In genomic region chr9:103072204-103072599, GRCm38 (mm10) we compare ENCODE assay signal across 14 mouse cellular contexts.
"Had no signal": no experiment of that assay in that cellular context is flagged by ENCODE, and none has a peak within 500 bp of the region (broad histone marks: within the 10 kb centered on the region; RNA-seq: fewer than 3 reads in every experiment).

No protein-coding gene starts in this region.

- H3K27ac ChIP-seq: layer of hippocampus, adult 2 months; limb, embryonic 13.5 days; liver, embryonic 15.5 days; midbrain, embryonic 13.5 days; neural tube, embryonic 15.5 days had no signal

- H3K9me3 ChIP-seq: limb, embryonic 13.5 days; liver, embryonic 15.5 days; midbrain, embryonic 13.5 days; neural tube, embryonic 15.5 days had no signal

- H3K4me3 ChIP-seq: layer of hippocampus, adult 2 months; limb, embryonic 13.5 days; liver, embryonic 15.5 days; midbrain, embryonic 13.5 days; neural tube, embryonic 15.5 days had no signal

- H3K4me1 ChIP-seq: liver, embryonic 15.5 days; midbrain, embryonic 13.5 days; neural tube, embryonic 15.5 days had no signal

- H3K4me2 ChIP-seq: limb, embryonic 13.5 days; liver, embryonic 11.5 days; liver, embryonic 15.5 days; lung, embryonic 14.5 days; midbrain, embryonic 13.5 days; neural tube, embryonic 15.5 days had no signal

- H3K9ac ChIP-seq: limb, embryonic 13.5 days; liver, embryonic 15.5 days; lung, embryonic 14.5 days; midbrain, embryonic 13.5 days; neural tube, embryonic 15.5 days had no signal

- H3K27me3 ChIP-seq: limb, embryonic 13.5 days; liver, embryonic 15.5 days; midbrain, embryonic 13.5 days; neural tube, embryonic 15.5 days had no signal

- H3K36me3 ChIP-seq: limb, embryonic 13.5 days; liver, embryonic 15.5 days; midbrain, embryonic 13.5 days; neural tube, embryonic 15.5 days had no signal

- ATAC-seq: inflammation-experienced regulatory T-cells, adult 6 months; intestine, postnatal 0 days; midbrain, embryonic 13.5 days had no signal

- DNase-seq: lung, postnatal 36 days; right cerebral cortex, adult 18-20 months; right cerebral cortex, postnatal 25 days; thymus, adult 18-20 months; thymus, postnatal 14 days had no signal
